In genomic region chr5:126063644-126064043, GRCm38 (mm10) we compare ENCODE assay signal across 21 mouse cellular contexts.
DNase-seq lines count a peak whose midpoint lies in the region; ATAC-seq and TF ChIP-seq lines count a peak whose summit lies in the region.
"Had no signal": no experiment of that assay in that cellular context is flagged by ENCODE, and none has a peak within 500 bp of the region (broad histone marks: within the 10 kb centered on the region; RNA-seq: fewer than 3 reads in every experiment).

No protein-coding gene starts in this region.

- H3K9ac ChIP-seq in forebrain, postnatal 0 days: no peak overlapping the region
- H3K9ac ChIP-seq in forebrain, embryonic 12.5 days: no peak overlapping the region
- H3K9ac ChIP-seq: limb, embryonic 15.5 days; lung, embryonic 15.5 days had no signal

- no peaks in the 10 kb centered on the region for H3K9me3 ChIP-seq in forebrain, postnatal 0 days (ENCODE audit: low read length)
- H3K9me3 ChIP-seq in forebrain, embryonic 12.5 days: 0 out of 2 replicates have a peak, but pooled peaks cover 2% of the 10 kb centered on the region
- H3K9me3 ChIP-seq in E14TG2a.4 (ENCODE audit: low read length): no peaks in the 10 kb centered on the region
- H3K9me3 ChIP-seq: lung, embryonic 15.5 days had no signal

- H3K4me3 ChIP-seq in forebrain, postnatal 0 days (ENCODE audit: low read depth, low read length): no peak overlapping the region
- no peak overlapping the region for H3K4me3 ChIP-seq in forebrain, embryonic 12.5 days (replicated peaks)
- H3K4me3 ChIP-seq in left cerebral cortex, adult 2 months: no peak overlapping the region
- no peak overlapping the region for H3K4me3 ChIP-seq in E14TG2a.4 (replicated peaks; ENCODE audit: low read length)
- H3K4me3 ChIP-seq: hindbrain, embryonic 10.5 days; limb, embryonic 15.5 days; lung, embryonic 15.5 days had no signal

- TF ChIP-seq CTCF in forebrain, postnatal 0 days (IDR thresholded peaks at IDR 0.05; ENCODE audit: low read depth): peak; percentile 47; the same call in 1 of the 2 replicates
- TF ChIP-seq CTCF in left cerebral cortex, adult 2 months (IDR thresholded peaks at IDR 0.05): peak; percentile 20
- peak; percentile 30; the same call in 1 of the 2 replicates for TF ChIP-seq CTCF in E14TG2a.4 (conservative IDR thresholded peaks at IDR 0.05; ENCODE audit: low read length)

- H3K27ac ChIP-seq in forebrain, postnatal 0 days (ENCODE audit: low read depth, low read length): no peak overlapping the region
- H3K27ac ChIP-seq in forebrain, embryonic 12.5 days: no peak overlapping the region
- H3K27ac ChIP-seq in left cerebral cortex, adult 2 months: no peak overlapping the region
- H3K27ac ChIP-seq: hindbrain, embryonic 10.5 days; limb, embryonic 15.5 days; lung, embryonic 15.5 days had no signal

- H3K4me2 ChIP-seq in forebrain, postnatal 0 days (ENCODE audit: low read depth): no peak overlapping the region
- H3K4me2 ChIP-seq in forebrain, embryonic 12.5 days: no peak overlapping the region
- H3K4me2 ChIP-seq: limb, embryonic 15.5 days; lung, embryonic 15.5 days had no signal

- H3K4me1 ChIP-seq in forebrain, postnatal 0 days (ENCODE audit: insufficient read depth): no peaks in the 10 kb centered on the region
- H3K4me1 ChIP-seq in forebrain, embryonic 12.5 days: no peaks in the 10 kb centered on the region
- H3K4me1 ChIP-seq in E14TG2a.4 (replicated peaks; ENCODE audit: low read depth, low read length): no peaks in the 10 kb centered on the region
- H3K4me1 ChIP-seq: hindbrain, embryonic 10.5 days; limb, embryonic 15.5 days; lung, embryonic 15.5 days had no signal

- intact Hi-C loops in left cerebral cortex, adult 2 months (cut with DNase I): loop anchor here (10.0 kb wide), 1 partner anchor 529 kb away; the partner anchor contains the start of gene Tmem132b
- intact Hi-C loops in left cerebral cortex, postnatal 4 days (cut with DNase I): no loop called here

- no peak for ATAC-seq in forebrain, postnatal 0 days
- no peak for ATAC-seq in forebrain, embryonic 12.5 days (ENCODE audit: low FRiP score)
- ATAC-seq: activated CD4-positive, CD25-positive, alpha-beta regulatory T cell, adult 4 months; forebrain, embryonic 14.5 days had no signal

- H3K36me3 ChIP-seq in forebrain, postnatal 0 days (ENCODE audit: insufficient read depth): no peaks in the 10 kb centered on the region
- no peaks in the 10 kb centered on the region for H3K36me3 ChIP-seq in forebrain, embryonic 12.5 days (replicated peaks)
- H3K36me3 ChIP-seq in E14TG2a.4 (ENCODE audit: insufficient read depth, low read length): no peaks in the 10 kb centered on the region
- H3K36me3 ChIP-seq: hindbrain, embryonic 10.5 days; limb, embryonic 15.5 days; lung, embryonic 15.5 days had no signal

- no peaks in the 10 kb centered on the region for H3K27me3 ChIP-seq in forebrain, postnatal 0 days (ENCODE audit: insufficient read depth, low read length)
- no peaks in the 10 kb centered on the region for H3K27me3 ChIP-seq in forebrain, embryonic 12.5 days
- H3K27me3 ChIP-seq in E14TG2a.4 (ENCODE audit: insufficient read depth, low read length): no peaks in the 10 kb centered on the region
- H3K27me3 ChIP-seq: limb, embryonic 15.5 days; lung, embryonic 15.5 days had no signal

- no peak for DNase-seq in forebrain, postnatal 0 days
- DNase-seq in left cerebral cortex, adult 2 months (ENCODE audit: extremely low spot score in 1 of 2, low spot score in 2 of 2): no peak
- no peak for DNase-seq in left cerebral cortex, postnatal 4 days
- DNase-seq in ZHBTc4 (ENCODE audit: low read depth, low spot score): peak; percentile 36
- no peak for DNase-seq in thymus, postnatal 36 days
- no peak for DNase-seq in cerebellum, adult 11-12 months
- DNase-seq: adrenal gland, postnatal 14 days; cerebellum, adult 18-20 months; gastrocnemius, postnatal 14 days; kidney, adult 8-10 months; kidney, postnatal 25 days; lung, postnatal 4 days; retina, postnatal 1 day; thymus, adult 2 months had no signal
